Mouse (Mus musculus) lung, embryonic 15.5 days (tissue): ENCODE data around the gene Rassf1. TPM values are rescaled to one million over a fixed set of nuclear protein-coding genes. Genes with fewer than 3 reads are reported as not detected.

Experiments used
- ATAC-seq: fragments of 200-750 bp; cut with Nextera tagmentation; 2 replicates; pipeline ENCODE4 v1.8.0; 2017; ENCODE audit warnings: moderate number of reproducible peaks, borderline replicate concordance; ENCODE audit not compliant: low FRiP score, low TSS enrichment; ENCODE audit errors: extremely low read depth
- H3K27ac ChIP-seq: fragments of 300-500 bp; sonication (generic); 2 replicates; pipeline ENCODE4 v1.5.1; 2015; ENCODE audit warnings: moderate library complexity, mild to moderate bottlenecking, inconsistent platforms
- H3K27me3 ChIP-seq: fragments of 300-500 bp; sonication (generic); 2 replicates; pipeline ENCODE4 v1.6.1; 2015; ENCODE audit warnings: inconsistent platforms
- H3K36me3 ChIP-seq: fragments of 300-500 bp; sonication (generic); 2 replicates; pipeline ENCODE4 v1.6.1; 2015; ENCODE audit warnings: inconsistent platforms
- H3K4me1 ChIP-seq: fragments of 300-500 bp; sonication (generic); 2 replicates; pipeline ENCODE4 v1.6.1; 2015; ENCODE audit warnings: inconsistent platforms
- H3K4me2 ChIP-seq: fragments of 300-500 bp; sonication (generic); 2 replicates; pipeline ENCODE4 v1.6.1; 2015; ENCODE audit warnings: inconsistent platforms, mild to moderate bottlenecking, moderate library complexity
- H3K4me3 ChIP-seq: fragments of 300-500 bp; sonication (generic); 2 replicates; pipeline ENCODE4 v1.5.1; 2015; ENCODE audit warnings: mild to moderate bottlenecking, inconsistent platforms
- H3K9ac ChIP-seq: fragments of 300-500 bp; sonication (generic); 2 replicates; pipeline ENCODE4 v1.6.1; 2015; ENCODE audit warnings: inconsistent platforms
- H3K9me3 ChIP-seq: fragments of 300-500 bp; sonication (generic); 2 replicates; pipeline ENCODE4 v1.6.1; 2016; ENCODE audit warnings: inconsistent platforms
- WGBS: fragments of 180-500 bp; shearing (Covaris S2); methylation state at CpG from one replicate; pipeline ENCODE4 v1.1.7; 2015; 5-methylcytosine and 5-hydroxymethylcytosine counted together
- polyA plus RNA-seq: library from polyadenylated mRNA; unstranded; fragments of >200 nt; fragmentation: Nextera tagmentation; extraction: Ambion mirVana; gene quantifications from 2 replicates; pipeline ENCODE4 v1.2.1, GENCODE M21; 2015

Gene Rassf1
- 57.7 and 64.1 TPM in 2 replicates for polyA plus RNA-seq

DNA sequence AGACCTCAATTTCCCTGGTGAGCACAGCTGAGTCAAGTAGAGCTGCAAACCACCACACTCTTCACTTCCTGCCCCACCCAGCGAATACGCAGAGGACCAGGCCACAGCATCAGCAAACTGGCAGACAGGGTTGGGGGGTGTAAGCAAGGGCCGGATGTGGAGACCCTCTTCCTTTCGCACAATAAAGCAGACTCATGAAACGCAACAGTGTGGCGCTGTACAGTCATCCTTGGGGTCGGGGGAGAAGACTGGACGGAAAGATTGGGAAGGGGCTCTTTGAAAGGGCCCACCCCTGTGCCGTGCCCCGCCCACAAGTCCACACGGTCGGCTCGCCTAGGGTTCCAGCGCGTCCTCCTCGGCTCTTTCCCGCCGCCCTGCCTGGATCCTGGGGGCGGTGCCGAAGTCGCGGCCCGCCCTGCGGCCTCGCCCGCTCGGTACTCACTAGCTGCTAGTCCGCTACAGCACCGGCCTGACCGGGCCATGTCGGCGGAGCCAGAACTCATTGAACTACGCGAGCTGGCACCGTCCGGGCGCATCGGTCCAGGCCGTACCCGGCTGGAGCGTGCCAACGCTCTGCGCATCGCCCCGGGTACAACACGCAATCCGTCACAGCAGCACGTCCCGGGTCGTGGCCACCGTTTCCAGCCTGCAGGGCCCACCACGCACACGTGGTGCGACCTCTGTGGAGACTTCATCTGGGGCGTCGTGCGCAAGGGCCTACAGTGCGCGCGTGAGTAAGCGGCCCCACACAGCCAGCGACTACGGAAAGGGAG lies at the start of gene Rassf1:
Rassf1 (plus strand) TSS at position 439 of the 773 bp plus-strand sequence.
- peak within 1 kb of the TSS; percentile 74 for H3K9ac ChIP-seq
- H3K36me3 ChIP-seq: no peaks in the 10 kb centered on the region
- H3K4me3 ChIP-seq: peak within 1 kb of the TSS; percentile 53
- H3K4me2 ChIP-seq: peak within 1 kb of the TSS; percentile 96
- 1% methylated on average over 63 of the region's 63 CpGs for whole genome bisulfite sequencing
- H3K4me1 ChIP-seq: peaks cover 64% of the 10 kb centered on the region
- peak within 1 kb of the TSS; percentile 65 for H3K27ac ChIP-seq
- H3K9me3 ChIP-seq: no peaks in the 10 kb centered on the region
- H3K27me3 ChIP-seq: no peaks in the 10 kb centered on the region
- peak; percentile 50; the same call in 1 of the 2 replicates for ATAC-seq

DNA sequence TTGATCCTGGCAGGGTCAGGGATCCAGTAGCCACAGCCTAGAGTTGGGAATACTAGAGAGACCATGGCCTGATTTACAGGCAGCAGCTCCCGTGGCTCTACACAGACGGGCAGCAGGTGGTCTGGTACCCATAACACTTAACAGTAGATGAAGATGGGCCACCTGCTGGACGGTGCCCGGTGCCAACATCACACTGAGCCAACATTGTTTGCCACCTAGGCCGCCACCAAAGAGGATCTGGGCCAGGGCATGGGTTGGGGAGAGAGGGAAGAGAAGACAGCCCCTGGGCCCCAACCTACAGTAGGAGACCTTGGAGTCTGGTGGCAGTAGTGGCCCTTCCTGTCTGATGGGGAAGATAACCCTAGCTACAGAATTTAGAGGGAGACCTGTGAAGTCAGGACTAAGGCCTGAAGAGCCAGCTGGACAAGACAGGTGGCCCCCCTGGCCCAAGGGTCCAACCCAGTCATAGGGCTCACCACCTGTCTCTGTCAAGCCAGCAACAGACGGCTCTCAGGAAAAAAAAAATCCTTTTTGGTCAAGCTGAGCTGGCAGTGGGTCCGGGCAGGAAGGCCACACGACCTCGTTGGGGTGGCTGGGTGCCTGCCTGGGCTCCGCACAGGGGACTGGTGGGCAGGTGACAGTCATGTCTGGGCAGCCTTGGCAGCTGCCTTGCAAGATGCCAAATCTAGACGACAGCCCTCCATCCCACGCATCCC lies 49.1 kb upstream of the Rassf1 start:
- Histone ChIP-seq H3K36me3 (no peaks in the 10 kb centered on the region), H3K27me3 (no peaks in the 10 kb centered on the region), H3K4me1 (no peaks in the 10 kb centered on the region), H3K4me2 (no peak overlapping the region), H3K9ac (no peak overlapping the region), H3K27ac (no peak overlapping the region), H3K4me3 (no peak overlapping the region), H3K9me3 (no peaks in the 10 kb centered on the region)
- ATAC-seq: no peak
- 80% methylated on average over 12 of the region's 12 CpGs for WGBS

DNA sequence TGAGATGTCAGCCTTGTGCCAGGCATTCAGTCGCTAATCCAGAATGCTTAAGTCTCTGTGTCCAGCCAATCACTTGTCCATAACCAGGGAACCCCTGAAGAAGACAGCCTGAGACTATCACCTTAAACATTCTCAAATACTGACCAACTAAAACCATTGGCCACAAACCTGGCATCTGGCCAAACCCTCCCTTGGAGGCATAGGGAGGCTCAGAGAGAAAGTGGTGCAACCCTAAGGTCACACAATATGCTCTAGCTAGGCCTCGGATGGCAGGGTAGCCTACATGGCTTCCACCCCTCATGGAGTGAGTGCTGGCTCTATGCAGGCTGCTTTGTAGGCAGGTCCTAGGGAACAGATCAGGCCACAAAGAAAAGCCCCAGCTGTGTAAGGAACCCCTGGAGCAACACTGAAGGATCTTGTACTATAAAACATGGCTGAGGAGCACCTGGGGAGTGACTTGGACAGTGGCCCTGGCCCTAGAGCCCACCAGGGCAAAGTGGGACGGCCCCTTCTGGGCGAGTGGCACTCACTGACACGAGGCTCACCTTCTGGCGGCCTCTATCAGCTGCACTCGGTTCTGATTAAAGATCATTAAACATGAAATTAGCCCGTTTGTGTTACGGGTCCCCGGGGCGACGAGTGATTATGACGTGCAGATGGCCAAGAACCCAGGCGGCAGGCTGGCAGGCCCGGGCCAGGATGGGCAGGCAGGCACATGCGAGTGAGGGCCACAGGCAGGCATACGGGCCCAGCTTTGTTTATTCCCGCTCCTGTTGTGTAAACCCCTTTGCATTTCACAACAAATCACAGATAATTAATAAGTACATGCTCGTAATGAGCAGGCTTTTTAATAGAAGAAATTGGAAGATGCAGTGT lies 46.5 kb upstream of the Rassf1 start:
- no peaks in the 10 kb centered on the region for H3K4me1 ChIP-seq
- 68% methylated on average over 19 of the region's 19 CpGs for WGBS
- H3K9ac ChIP-seq: no peak overlapping the region
- H3K4me3 ChIP-seq: no peak overlapping the region
- 0 out of 2 replicates have a peak, but pooled peaks cover 5% of the 10 kb centered on the region for H3K27me3 ChIP-seq
- no peaks in the 10 kb centered on the region for H3K9me3 ChIP-seq
- no peak overlapping the region for H3K27ac ChIP-seq
- ATAC-seq: no peak
- no peak overlapping the region for H3K4me2 ChIP-seq
- H3K36me3 ChIP-seq: no peaks in the 10 kb centered on the region

DNA sequence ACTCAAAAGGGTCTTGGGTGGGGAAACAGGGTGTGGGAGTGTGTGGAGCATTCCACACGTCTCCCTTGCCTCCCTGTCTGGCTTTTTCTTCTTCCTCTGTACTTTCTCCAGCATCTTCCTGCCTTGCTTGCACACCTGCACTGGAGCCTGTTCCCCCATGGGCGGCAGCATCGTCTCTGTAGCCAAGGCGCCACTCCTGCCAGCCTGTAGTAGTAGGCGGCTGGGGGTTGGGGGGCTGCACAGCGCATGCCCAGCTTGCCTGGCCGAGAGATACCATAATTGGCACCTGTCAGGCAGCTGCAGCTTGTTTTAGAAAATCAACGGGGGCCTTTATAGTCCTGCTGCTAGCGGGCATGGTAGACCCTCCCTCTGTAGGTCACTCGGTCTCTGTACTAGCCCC lies 43.1 kb upstream of the Rassf1 start:
- no peaks in the 10 kb centered on the region for H3K4me1 ChIP-seq
- no peak overlapping the region for H3K4me3 ChIP-seq
- H3K9ac ChIP-seq: no peak overlapping the region
- ATAC-seq: no peak
- no peak overlapping the region for H3K4me2 ChIP-seq
- H3K27me3 ChIP-seq: 0 out of 2 replicates have a peak, but pooled peaks cover 5% of the 10 kb centered on the region
- H3K9me3 ChIP-seq: no peaks in the 10 kb centered on the region
- H3K27ac ChIP-seq: no peak overlapping the region
- whole genome bisulfite sequencing: 54% methylated on average over 10 of the region's 10 CpGs
- no peaks in the 10 kb centered on the region for H3K36me3 ChIP-seq

DNA sequence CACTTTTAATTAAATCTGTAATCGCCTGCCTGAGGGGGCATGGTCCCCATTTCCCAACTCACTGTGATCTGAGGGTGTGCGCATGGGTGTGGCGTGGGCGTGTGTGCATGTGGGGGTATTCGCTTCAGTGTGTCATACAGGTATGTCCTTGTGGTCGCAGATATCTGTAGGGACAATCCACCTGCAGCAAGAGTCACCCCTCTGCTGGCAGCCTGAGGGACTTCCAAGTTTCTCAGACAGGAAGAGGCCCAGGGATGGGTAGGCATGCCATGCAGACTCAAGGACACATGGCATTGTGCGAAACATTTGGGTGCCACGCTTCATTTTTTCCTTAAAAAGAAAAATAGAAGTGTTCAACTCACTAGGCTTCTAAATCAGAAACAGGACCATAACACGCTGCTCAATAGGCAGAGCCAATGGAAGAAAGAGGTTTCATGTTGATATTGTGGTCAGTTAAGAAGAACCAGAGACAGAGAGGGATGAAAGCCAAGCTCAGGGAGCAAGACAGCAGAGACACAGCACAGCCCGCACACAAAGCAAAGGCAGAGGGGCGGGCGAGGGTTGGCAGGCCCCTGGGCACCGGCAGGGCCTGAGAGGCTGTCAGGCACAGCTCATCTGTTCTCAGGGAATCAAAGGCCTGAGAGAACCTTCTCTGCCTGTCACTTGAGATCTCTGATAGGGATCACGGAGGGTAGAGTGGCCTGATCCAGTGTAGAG lies 40.8 kb upstream of the Rassf1 start:
- H3K9ac ChIP-seq: no peak overlapping the region
- H3K4me3 ChIP-seq: no peak overlapping the region
- H3K4me1 ChIP-seq: no peaks in the 10 kb centered on the region
- WGBS: 74% methylated on average over 14 of the region's 14 CpGs
- no peak overlapping the region for H3K4me2 ChIP-seq
- no peak for ATAC-seq
- H3K9me3 ChIP-seq: no peaks in the 10 kb centered on the region
- H3K27me3 ChIP-seq: 0 out of 2 replicates have a peak, but pooled peaks cover 5% of the 10 kb centered on the region
- H3K27ac ChIP-seq: no peak overlapping the region
- H3K36me3 ChIP-seq: no peaks in the 10 kb centered on the region

DNA sequence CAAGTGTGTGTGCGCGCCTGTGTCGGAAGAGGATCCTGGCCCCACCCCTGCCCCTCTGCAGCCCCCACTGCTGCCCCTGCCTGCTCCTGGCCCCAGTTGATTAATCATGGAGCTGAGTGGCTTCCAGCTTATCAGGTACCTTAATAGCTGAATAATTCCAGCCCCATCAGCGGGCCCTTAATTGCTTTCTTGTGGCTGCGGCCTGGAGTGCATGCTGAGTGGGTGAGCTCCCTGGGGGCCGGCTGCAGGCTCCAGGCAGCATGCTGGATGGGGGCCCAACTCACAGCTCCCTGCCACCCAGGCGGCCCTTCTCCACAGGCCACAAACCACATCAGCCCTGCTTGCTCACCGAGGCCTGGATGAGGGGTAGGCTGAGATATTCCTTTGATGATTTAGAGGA lies 39.9 kb upstream of the Rassf1 start:
- no peak for ATAC-seq
- Histone ChIP-seq H3K4me3 (no peak overlapping the region), H3K9me3 (no peaks in the 10 kb centered on the region), H3K9ac (no peak overlapping the region), H3K27me3 (0 out of 2 replicates have a peak, but pooled peaks cover 5% of the 10 kb centered on the region), H3K27ac (no peak overlapping the region), H3K4me2 (no peak overlapping the region), H3K4me1 (no peaks in the 10 kb centered on the region), H3K36me3 (no peaks in the 10 kb centered on the region)
- 38% methylated on average over 8 of the region's 8 CpGs for WGBS

DNA sequence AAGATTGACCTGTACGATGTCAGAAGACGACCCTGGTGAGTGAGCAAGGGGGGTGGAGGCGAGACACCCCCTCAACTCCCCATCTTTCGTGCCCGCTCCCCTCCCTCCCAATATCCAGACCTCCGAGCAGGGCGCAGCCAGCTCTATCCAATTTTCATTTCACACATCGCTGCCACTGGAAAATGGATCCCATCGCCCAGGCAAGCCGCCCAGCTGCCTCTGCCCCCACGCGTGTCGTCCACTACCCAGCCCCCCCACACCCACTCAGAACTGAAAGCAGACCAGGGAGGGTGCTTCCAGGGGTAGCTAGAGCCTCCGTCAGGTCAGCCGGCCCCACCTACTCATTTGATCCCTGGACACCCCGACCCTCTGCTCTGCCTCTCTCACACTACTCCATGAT lies 39.0 kb upstream of the Rassf1 start:
- Histone ChIP-seq H3K4me3 (no peak overlapping the region), H3K36me3 (no peaks in the 10 kb centered on the region), H3K4me2 (no peak overlapping the region), H3K27me3 (0 out of 2 replicates have a peak, but pooled peaks cover 5% of the 10 kb centered on the region), H3K9me3 (no peaks in the 10 kb centered on the region), H3K9ac (no peak overlapping the region), H3K4me1 (no peaks in the 10 kb centered on the region), H3K27ac (no peak overlapping the region)
- WGBS: 74% methylated on average over 16 of the region's 16 CpGs
- no peak for ATAC-seq

DNA sequence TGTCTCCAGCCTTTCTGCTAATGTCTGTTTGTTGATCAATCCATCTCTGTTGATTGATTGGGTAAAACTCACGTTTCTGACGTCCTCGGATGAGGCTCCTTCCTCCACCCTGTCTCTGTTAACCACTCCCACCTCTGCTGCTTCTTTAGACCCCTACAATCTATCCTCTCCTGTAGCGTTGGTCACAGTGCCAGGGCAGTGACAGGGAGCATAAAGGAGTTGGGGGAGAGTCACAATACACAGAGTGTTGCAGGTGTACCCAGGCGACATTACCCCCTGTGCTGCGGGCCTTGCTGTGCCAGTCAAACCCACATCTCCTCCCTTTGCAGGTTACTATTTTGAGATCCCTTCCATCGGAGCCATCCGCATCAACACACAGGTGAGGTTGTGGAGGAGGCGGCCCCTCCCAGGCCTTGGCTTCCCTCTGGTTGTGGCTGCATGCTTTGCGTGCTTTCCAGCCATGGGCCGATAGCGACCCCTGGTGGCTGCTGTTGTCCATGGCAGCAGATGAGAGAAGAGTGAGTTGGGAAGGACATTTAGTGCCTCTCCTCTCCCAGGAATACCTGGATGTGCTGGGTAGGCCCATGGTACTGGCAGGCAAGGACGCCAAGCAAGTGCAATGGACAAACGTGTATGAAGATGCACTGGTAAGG lies 36.9 kb upstream of the Rassf1 start:
- 10% methylated on average over 14 of the region's 14 CpGs for WGBS
- peaks cover 2% of the 10 kb centered on the region; the same call in 1 of the 2 replicates for H3K27me3 ChIP-seq
- no peak overlapping the region for H3K9ac ChIP-seq
- no peak overlapping the region for H3K27ac ChIP-seq
- H3K4me3 ChIP-seq: no peak overlapping the region
- no peaks in the 10 kb centered on the region for H3K4me1 ChIP-seq
- H3K9me3 ChIP-seq: no peaks in the 10 kb centered on the region
- no peak overlapping the region for H3K4me2 ChIP-seq
- no peak for ATAC-seq
- no peaks in the 10 kb centered on the region for H3K36me3 ChIP-seq

DNA sequence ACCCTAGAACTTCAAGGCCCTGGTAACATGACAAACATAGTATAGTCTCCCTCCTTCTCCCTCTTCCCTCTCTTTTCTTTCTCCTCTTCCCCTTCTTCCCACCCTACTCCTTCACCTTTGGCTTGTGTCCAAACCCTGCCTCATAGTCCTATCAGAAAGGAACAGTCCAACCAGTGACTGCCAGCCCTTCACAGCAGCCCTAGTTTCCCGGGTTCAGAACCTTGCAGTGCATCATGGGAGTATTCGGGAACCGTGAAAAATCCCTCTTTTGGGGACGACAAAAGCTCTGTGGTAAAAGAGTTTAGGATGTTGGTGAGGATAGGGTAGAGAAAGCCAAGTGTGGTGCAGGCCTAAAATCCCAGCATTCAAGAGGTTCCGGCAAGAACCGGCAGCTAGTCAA lies 31.0 kb upstream of the Rassf1 start:
- Histone ChIP-seq H3K9ac (no peak overlapping the region), H3K4me3 (no peak overlapping the region), H3K27me3 (peaks cover 3% of the 10 kb centered on the region; the same call in 1 of the 2 replicates), H3K36me3 (no peaks in the 10 kb centered on the region), H3K9me3 (no peaks in the 10 kb centered on the region), H3K27ac (no peak overlapping the region), H3K4me2 (no peak overlapping the region), H3K4me1 (peaks cover 9% of the 10 kb centered on the region)
- ATAC-seq: no peak
- WGBS: 65% methylated on average over 6 of the region's 6 CpGs

DNA sequence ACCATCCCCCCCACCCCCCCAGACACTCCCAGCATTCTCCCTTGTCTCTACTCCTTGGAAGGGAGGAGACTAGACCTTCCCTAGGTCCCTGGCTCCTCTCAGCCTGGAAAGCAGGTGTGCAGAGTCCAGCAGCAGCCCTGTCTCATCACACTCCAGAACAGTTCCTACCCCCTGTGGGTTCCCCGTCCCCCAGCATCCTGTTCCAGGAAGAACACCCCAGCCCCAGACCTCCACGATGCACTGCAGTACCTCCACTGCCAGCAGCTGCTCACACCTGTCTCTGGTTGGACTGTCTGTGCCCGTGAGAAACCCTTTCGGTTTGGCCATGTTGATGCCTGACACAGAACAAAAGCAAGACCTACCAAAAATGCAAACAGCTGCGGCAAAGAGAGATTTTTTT lies 30.2 kb upstream of the Rassf1 start:
- Histone ChIP-seq H3K4me3 (no peak overlapping the region), H3K4me2 (peak overlapping the region; percentile 52; the same call in 1 of the 2 replicates), H3K27ac (no peak overlapping the region), H3K36me3 (no peaks in the 10 kb centered on the region), H3K27me3 (peaks cover 12% of the 10 kb centered on the region), H3K9me3 (no peaks in the 10 kb centered on the region), H3K9ac (no peak overlapping the region), H3K4me1 (peaks cover 10% of the 10 kb centered on the region)
- WGBS: 44% methylated on average over 5 of the region's 5 CpGs
- no peak for ATAC-seq
